Mouse (Mus musculus) ovary, adult 10 weeks (tissue): ENCODE measurements around the gene Zc3hc1. TPM values are rescaled to one million over a fixed set of nuclear protein-coding genes. Genes with fewer than 3 reads are reported as not detected.

Source experiments
- polyA plus RNA-seq: library from polyadenylated mRNA; stranded (reverse); fragments of 350-450 nt; fragmentation: Illumina TruSeq; extraction: RNeasy Lipid Tissue Mini Kit (QIAGEN cat#74804); gene quantifications from one replicate; pipeline ENCODE4 v1.2.3, GENCODE M21; 2014

The Zc3hc1 gene
- 4.2 TPM for polyA plus RNA-seq

DNA sequence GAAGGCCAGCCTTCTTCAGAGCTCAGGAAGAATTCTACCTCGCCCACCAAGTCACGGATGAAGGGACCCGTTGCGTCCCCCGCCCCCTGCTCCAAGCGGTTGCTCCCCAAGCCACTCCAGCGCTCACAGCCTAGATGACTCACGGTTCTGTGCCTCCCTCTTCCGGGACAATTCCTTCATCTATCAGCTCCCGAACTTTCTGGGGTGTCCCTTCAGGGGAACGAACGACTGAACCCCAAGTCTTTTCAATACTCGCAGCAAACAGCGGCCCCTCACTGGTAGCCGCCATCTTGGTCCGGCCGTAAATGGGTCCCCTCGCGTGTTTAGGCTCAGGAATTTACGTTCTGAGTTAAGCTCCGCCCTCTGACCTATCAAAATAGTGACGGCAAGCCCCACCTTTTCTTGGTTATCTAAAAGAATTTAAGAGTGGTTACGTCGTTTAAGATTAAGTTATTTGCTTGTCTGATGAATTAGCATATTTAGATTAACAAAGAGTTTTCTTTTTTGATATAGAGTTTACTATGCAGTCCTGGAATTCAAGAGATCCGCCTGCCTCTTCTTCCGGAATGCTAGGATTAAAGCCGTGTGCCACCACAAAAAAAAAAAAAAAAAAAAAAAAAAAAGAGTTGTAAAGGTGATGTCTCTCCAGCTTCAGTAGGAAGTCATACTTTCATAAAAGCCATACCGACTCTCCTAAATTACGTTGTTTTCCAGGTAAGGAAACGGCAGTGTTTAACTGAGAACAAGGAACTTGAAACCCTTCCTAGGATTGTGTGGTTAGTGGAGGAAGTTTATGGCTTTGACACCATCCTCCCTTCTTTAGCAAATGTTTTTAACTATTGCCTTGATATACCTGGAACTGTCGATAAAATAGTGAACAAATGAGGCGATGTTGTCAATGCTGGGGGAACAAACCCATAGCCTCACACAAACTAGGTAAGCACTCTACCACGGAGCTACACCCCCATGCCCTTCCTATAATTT lies at the start of gene Zc3hc1:
TSS of gene Zc3hc1 (minus strand) at position 315 of the 984 bp plus-strand sequence.

DNA sequence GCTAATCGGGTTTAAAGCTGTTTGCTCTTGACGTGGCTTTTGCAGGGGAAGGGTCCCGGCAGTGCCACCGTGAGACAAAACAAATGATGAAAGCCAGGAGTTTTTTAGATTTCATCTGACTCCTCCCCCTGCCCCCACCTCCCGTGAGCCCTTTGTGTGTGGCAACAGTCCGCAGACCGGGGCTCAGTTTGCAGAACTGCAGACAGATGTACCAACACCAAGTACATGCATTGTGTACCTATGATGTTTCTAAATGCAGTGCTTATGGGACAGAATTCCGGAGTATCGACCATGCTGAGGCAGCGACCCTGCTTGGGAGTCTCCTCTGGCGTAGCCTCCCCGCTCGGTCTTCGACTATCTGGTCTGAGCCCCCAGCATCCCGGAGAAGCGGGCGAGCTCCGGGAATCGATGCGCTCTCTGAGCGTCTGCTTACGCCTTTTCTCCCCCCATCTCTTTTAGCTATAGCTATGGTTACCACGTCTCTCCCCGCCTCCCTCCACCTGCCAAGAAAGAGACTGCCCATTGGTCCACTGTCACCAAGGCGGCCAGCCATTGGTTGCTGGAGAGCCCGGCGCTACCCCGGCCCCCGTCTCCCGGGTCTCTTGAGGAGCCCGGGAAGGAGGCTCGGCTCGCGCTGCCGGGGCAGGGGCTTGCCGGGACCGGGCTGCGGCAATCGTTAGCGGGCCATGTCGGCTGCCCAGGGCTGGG lies 10.6 kb upstream of the Zc3hc1 start, which contains the start of gene Klhdc10:
TSS of gene Klhdc10 (plus strand) at position 561 of the 708 bp plus-strand sequence.

Other genes with a start within 250 kb of the Zc3hc1 start
- gene Ube2h, start 86.5 kb downstream of the Zc3hc1 start, polyA plus RNA-seq: 134 TPM
- gene Klhdc10, start 10.8 kb upstream of the Zc3hc1 start, polyA plus RNA-seq: 57.8 TPM
- 97.8 TPM for gene Tmem209, start 118.8 kb upstream of the Zc3hc1 start, polyA plus RNA-seq
- gene Ssmem1, start 118.8 kb upstream of the Zc3hc1 start, polyA plus RNA-seq: 0.34 TPM
- 1.8 TPM for gene Cpa2, start 150.6 kb upstream of the Zc3hc1 start, polyA plus RNA-seq
- gene Cpa4, start 177.3 kb upstream of the Zc3hc1 start, polyA plus RNA-seq: not detected
- gene Cpa5, start 220.0 kb upstream of the Zc3hc1 start, polyA plus RNA-seq: not detected
- 0.88 TPM for gene Cpa1, start 248.2 kb upstream of the Zc3hc1 start, polyA plus RNA-seq